Mouse (Mus musculus) forebrain, postnatal 0 days (tissue): ENCODE data around the gene Myo1a. TPM values are rescaled to one million over a fixed set of nuclear protein-coding genes. Genes with fewer than 3 reads are reported as not detected.

Experiments used
- ATAC-seq: fragments of 200-750 bp; cut with Nextera tagmentation; 2 replicates; pipeline ENCODE4 v1.8.0; 2017; ENCODE audit warnings: mild to moderate bottlenecking, moderate library complexity
- DNase-seq: peaks from one replicate; pipeline ENCODE4 v3.0.0-alpha.2; 2015
- H3K27ac ChIP-seq: fragments of 300-500 bp; sonication (generic); 2 replicates; pipeline ENCODE4 v1.5.1; 2014; ENCODE audit warnings: low read depth, mild to moderate bottlenecking, antibody characterized with exemption, low read length, moderate library complexity, mixed read lengths
- H3K27me3 ChIP-seq: fragments of 300-500 bp; sonication (generic); 2 replicates; pipeline ENCODE4 v1.6.1; 2014; ENCODE audit warnings: mild to moderate bottlenecking, low read length, mixed read lengths; ENCODE audit not compliant: insufficient read depth
- H3K36me3 ChIP-seq: fragments of 300-500 bp; sonication (generic); 2 replicates; pipeline ENCODE4 v1.6.1; 2014; ENCODE audit warnings: mild to moderate bottlenecking, moderate library complexity; ENCODE audit not compliant: insufficient read depth
- H3K4me1 ChIP-seq: fragments of 300-500 bp; sonication (generic); 2 replicates; pipeline ENCODE4 v1.6.1; 2014; ENCODE audit warnings: antibody characterized with exemption; ENCODE audit not compliant: insufficient read depth
- H3K4me2 ChIP-seq: fragments of 300-500 bp; sonication (generic); 2 replicates; pipeline ENCODE4 v1.6.1; 2014; ENCODE audit warnings: low read depth, mild to moderate bottlenecking, moderate library complexity
- H3K4me3 ChIP-seq: fragments of 300-500 bp; sonication (generic); 2 replicates; pipeline ENCODE4 v1.5.1; 2014; ENCODE audit warnings: low read depth, low read length, mixed read lengths
- H3K9ac ChIP-seq: fragments of 300-500 bp; sonication (generic); 2 replicates; pipeline ENCODE4 v1.6.1; 2014; ENCODE audit warnings: mild to moderate bottlenecking
- H3K9me3 ChIP-seq: fragments of 300-500 bp; sonication (generic); 2 replicates; pipeline ENCODE4 v1.6.1; 2016; ENCODE audit warnings: low read length
- CTCF ChIP-seq: sonication (generic); IDR thresholded peaks from 2 replicates; pipeline ENCODE4 v1.5.1; 2016; ENCODE audit warnings: antibody characterized with exemption, control low read depth, low read depth
- WGBS: fragments of 180-500 bp; shearing (Covaris S2); extraction: QIAGEN DNeasy Blood & Tissue Kit; methylation state at CpG from one replicate; pipeline ENCODE4 v1.1.7; 2014; 5-methylcytosine and 5-hydroxymethylcytosine counted together
- polyA plus RNA-seq: library from polyadenylated mRNA; unstranded; fragments of >200 nt; fragmentation: Nextera tagmentation; extraction: Ambion mirVana; gene quantifications from 2 replicates; pipeline ENCODE4 v1.2.1, GENCODE M21; 2015
- total RNA-seq: library from RNA; depleted of rRNA; stranded (reverse); fragments of >200 nt; gene quantifications from 2 replicates; pipeline ENCODE4 v1.2.3, GENCODE M21; 2014

Myo1a gene
- total and polyA plus RNA-seq, 2 experiments from 2014 or later = 0.28 to 0.29 TPM

GRCm38 (mm10) chr10:127674794-127675522 is 30.0 kb upstream of the Myo1a start:
- 0 out of 2 replicates have a peak, but pooled peaks cover 5% of the 10 kb centered on the region for H3K4me1 ChIP-seq
- ATAC-seq = peak; percentile 58
- H3K9ac ChIP-seq = no peak overlapping the region
- H3K36me3 ChIP-seq = no peaks in the 10 kb centered on the region
- TF ChIP-seq CTCF = peak; percentile 100
- no peak overlapping the region for H3K4me3 ChIP-seq
- no peaks in the 10 kb centered on the region for H3K27me3 ChIP-seq
- H3K9me3 ChIP-seq = no peaks in the 10 kb centered on the region
- peak overlapping the region; percentile 62; the same call in 1 of the 2 replicates for H3K27ac ChIP-seq
- 78% methylated on average over 8 of the region's 8 CpGs for WGBS
- DNase-seq = peak; percentile 90
- H3K4me2 ChIP-seq = no peak overlapping the region

DNA sequence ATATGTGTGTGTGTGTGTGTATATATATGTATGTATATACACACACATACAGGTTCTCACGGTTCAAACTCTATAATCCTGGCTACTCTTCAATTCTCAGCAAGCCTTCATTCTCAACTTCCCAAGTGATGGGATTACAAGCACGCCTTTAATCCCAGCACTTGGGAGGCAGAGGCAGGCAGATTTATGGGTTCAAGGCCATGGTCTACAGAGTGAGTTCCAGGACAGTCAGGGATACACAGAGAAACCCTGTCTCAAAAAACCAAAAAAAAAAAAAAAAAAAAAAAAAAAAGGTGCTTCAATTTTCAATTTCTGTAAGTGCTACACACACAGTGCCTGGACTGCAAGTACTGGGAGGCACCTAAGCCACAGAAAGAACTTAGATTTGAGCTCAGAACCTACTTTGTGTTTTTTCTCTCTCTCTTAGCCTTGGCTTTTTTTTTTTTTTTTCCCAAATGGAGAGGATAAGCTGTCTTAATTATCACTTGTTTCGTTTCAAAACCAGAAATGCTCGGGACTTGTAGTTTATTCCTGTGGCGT is 29.0 kb upstream of the Myo1a start:
- no peak for DNase-seq
- H3K27me3 ChIP-seq = no peaks in the 10 kb centered on the region
- TF ChIP-seq CTCF = no peak
- H3K27ac ChIP-seq = peak overlapping the region; percentile 74; the same call in 1 of the 2 replicates
- ATAC-seq = no peak
- H3K9ac ChIP-seq = no peak overlapping the region
- H3K4me2 ChIP-seq = peak overlapping the region; percentile 48
- 0 out of 2 replicates have a peak, but pooled peaks cover 5% of the 10 kb centered on the region for H3K4me1 ChIP-seq
- H3K36me3 ChIP-seq = no peaks in the 10 kb centered on the region
- WGBS = 52% methylated on average over 5 of the region's 5 CpGs
- peak overlapping the region; percentile 78 for H3K4me3 ChIP-seq
- no peaks in the 10 kb centered on the region for H3K9me3 ChIP-seq

DNA sequence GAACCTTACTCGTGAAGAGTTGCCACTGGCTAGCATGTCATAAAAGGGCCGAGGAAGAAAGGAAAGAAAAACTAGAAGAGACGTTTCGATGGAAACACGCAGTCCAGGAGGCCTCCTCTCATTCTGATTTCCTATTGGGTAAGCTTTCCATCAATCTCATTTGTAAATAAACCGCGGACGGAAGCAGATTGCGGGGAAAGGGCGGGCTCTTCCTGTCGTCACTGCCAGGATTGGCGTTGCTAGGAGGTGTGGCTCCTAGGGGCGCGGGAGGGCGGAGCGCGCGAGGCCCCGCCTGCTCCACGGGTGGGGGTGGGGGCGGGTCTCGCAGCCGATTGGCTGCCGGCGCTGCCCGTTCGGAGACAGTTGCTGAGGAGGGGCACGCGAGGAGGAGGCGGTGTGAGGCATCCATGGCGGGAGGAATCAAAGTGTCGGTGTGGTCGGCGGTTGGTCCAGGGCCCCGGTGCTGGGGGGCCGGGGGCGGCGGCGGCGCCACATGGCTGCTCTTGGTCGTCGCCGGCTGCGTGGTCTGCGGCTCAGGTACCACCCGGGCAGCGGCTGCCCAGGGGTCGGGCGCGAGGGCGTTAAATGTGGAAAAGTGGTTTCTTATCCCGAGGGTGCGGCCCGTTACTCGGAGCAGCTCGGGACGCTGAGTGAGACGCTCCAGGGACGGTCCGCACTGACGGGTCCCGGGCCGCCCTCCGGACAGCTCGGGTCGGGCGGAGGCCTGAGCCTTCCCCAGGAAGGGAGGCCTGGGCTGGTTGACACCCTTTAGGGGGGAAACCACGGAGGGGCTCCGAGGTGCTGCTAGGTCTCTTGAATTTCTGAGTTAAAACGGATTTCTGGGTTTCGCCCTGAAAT is 28.1 kb upstream of the Myo1a start:
- Histone ChIP-seq H3K36me3 (no peaks in the 10 kb centered on the region), H3K4me1 (0 out of 2 replicates have a peak, but pooled peaks cover 5% of the 10 kb centered on the region), H3K9me3 (no peaks in the 10 kb centered on the region), H3K27me3 (no peaks in the 10 kb centered on the region), H3K4me2 (peak overlapping the region; percentile 97), H3K4me3 (peak overlapping the region; percentile 78), H3K27ac (peak overlapping the region; percentile 74), H3K9ac (peak overlapping the region; percentile 58)
- no peak for TF ChIP-seq CTCF
- ATAC-seq = peak; percentile 96
- peak; percentile 99 for DNase-seq
- WGBS = under 1% methylated on average over 71 of the region's 71 CpGs

GRCm38 (mm10) chr10:127677591-127678336 is 27.2 kb upstream of the Myo1a start:
- Histone ChIP-seq H3K9me3 (no peaks in the 10 kb centered on the region), H3K4me1 (0 out of 2 replicates have a peak, but pooled peaks cover 5% of the 10 kb centered on the region), H3K27ac (no peak overlapping the region), H3K36me3 (no peaks in the 10 kb centered on the region), H3K4me2 (peak overlapping the region; percentile 97), H3K27me3 (no peaks in the 10 kb centered on the region), H3K4me3 (peak overlapping the region; percentile 78), H3K9ac (peak overlapping the region; percentile 58; the same call in 1 of the 2 replicates)
- DNase-seq = peak; percentile 74
- no peak for ATAC-seq
- 12% methylated on average over 14 of the region's 14 CpGs for WGBS
- peak; percentile 88 for TF ChIP-seq CTCF

DNA sequence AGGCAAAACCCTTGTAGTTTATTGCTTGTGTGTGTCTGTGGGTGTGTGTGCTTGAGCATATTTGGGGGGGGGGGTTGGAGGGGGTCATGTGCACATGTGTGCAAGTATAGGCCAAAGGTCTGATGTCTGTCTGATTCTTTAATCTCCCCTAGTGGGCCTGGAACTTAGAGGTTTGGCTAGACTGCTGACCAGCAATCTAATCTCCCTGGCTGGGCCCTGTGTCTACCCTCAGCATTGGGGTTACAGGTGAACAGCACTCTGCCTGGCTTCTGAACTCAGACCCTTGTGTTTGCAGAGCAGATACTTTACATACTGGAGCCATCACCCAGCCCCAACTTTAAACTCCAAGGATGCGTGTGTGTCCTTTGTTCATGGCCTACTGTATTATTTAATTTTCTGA is 25.8 kb upstream of the Myo1a start:
- Histone ChIP-seq H3K9me3 (no peaks in the 10 kb centered on the region), H3K9ac (no peak overlapping the region), H3K27me3 (no peaks in the 10 kb centered on the region), H3K4me2 (no peak overlapping the region), H3K36me3 (no peaks in the 10 kb centered on the region), H3K4me3 (no peak overlapping the region), H3K4me1 (0 out of 2 replicates have a peak, but pooled peaks cover 5% of the 10 kb centered on the region), H3K27ac (no peak overlapping the region)
- TF ChIP-seq CTCF = no peak
- 72% methylated on average over 1 of the region's 1 CpGs for WGBS
- ATAC-seq = no peak
- DNase-seq = no peak

- H3K9ac ChIP-seq = no peak overlapping the region
- H3K27me3 ChIP-seq = no peaks in the 10 kb centered on the region
- ATAC-seq (no peak), DNase-seq (no peak)
- 93% methylated on average over 3 of the region's 3 CpGs for WGBS
- no peak overlapping the region for H3K4me2 ChIP-seq
- no peak for TF ChIP-seq CTCF
- 0 out of 2 replicates have a peak, but pooled peaks cover 5% of the 10 kb centered on the region for H3K4me1 ChIP-seq
- H3K27ac ChIP-seq = no peak overlapping the region
- H3K4me3 ChIP-seq = no peak overlapping the region
- no peaks in the 10 kb centered on the region for H3K9me3 ChIP-seq
- H3K36me3 ChIP-seq = no peaks in the 10 kb centered on the region
These were observed 25.1 kb upstream of the Myo1a start for GRCm38 (mm10) chr10:127679881-127680280.
